Mouse (Mus musculus): Measurements from ENCODE around the gene Pgd.
"Not testable (repeated sequence)": the region's sequence is repeated elsewhere in the genome, so short reads cannot be mapped to it uniquely, and the experiment has no call there.

GRCm38 (mm10) chr4:149169926-149170325 is 3.4 kb upstream of the Pgd start:
- not testable (repeated sequence) for TF ChIP-seq TAL1, GATA1 (IDR thresholded peaks at IDR 0.05; ENCODE audit: low read length)

Measured in erythroblast, embryonic 14.5 days (primary cell).